Mouse (Mus musculus) ovary, adult 18-20 months (tissue): ENCODE data around the gene Tmcc1.
"Not testable (repeated sequence)": the region's sequence is repeated elsewhere in the genome, so short reads cannot be mapped to it uniquely, and the experiment has no call there.

Experiments used
- DNase-seq: peaks from one replicate; pipeline ENCODE4 v3.0.0; 2022; ENCODE audit warnings: low spot score, mixed read lengths

The Tmcc1 gene

DNA sequence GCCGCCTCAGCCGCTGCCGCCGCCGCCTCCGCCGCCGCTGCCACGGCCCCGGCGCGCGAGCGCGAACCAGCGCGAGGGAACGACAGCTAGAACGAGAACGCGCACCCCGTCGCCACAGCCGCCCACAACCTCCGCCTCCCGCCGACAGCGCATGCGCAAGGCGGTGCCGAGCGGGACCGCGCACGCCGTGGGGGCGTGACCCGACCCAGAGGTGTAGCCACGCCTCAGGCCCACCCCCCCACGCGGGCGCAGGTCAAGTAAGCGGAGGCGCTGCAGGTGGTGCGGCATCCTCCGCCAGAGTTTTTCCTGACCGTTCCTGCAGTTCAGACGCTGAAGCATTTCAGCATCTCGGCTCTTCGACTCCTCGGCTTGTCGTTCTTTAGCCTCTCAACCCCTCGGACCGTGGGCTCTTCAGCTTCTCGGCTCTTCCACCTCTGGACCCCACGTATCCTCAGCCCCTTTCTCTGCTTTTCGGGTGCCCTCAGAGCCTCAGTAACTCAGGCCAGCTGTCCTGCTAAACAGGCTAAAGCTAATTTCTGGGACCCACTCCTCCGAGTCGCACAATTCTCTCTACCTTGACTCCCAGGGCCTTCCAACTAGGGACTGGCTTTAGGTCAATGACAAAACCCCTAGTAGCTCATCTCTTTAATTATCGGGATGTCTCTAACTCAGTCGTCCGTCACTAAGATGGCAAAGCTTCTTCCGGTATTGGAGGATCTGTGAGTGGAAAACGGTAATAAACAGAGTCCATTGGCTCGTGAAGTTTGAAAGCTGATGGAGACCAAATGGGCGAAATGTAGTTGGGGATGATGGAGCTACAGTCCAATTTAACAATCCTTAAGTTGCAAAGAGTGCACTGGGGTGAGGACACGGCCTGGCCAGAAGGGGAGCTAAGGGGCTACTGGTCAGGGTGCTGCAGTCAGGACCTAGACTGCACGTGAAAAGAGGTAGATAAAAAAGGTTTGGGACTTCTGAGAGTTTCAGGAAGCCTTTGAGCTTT is at the start of gene Tmcc1:
TSS of gene Tmcc1 (minus strand) at position 93 of the 1,000 bp plus-strand sequence.
- peak; percentile 96 for DNase-seq

DNA sequence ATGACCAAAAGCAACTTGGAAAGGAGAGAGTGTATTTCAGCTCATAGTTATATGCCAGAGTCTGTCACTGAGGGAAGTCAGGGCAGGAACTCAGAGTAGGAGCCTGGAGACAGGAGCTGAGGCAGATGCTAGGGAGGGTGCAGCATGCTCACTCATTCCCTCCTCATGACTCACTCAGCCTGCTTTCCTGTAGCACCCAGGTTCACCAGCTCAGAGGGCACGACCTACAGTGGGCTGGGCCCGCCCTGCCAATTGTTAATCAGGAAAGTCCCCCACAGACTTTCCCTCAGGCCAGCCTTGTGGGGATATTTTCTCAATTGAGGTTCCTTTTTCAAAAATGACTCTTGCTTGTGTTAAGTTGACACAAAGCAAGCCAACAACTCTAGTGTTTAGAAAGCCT is 47.1 kb upstream of the Tmcc1 start:
- no peak for DNase-seq

DNA sequence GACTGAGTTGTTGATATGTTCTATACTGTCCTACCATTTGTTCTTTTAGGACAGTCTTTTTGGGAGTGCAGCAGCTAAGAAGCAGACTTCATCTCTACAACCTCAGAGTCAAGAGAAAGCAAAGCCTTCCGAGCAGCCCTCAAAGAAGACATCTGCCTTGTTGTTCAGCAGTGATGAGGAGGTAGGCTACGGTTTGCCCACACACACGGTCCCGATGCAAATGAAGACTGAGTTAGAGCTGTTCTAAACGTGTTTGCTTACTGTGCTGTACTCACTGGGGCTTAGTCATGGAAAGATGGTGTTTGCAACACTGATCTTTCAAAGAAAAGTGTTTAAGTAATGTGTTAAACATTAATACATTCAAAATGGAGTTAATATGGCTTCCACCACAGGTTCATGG is 44.8 kb upstream of the Tmcc1 start:
- no peak for DNase-seq

DNA sequence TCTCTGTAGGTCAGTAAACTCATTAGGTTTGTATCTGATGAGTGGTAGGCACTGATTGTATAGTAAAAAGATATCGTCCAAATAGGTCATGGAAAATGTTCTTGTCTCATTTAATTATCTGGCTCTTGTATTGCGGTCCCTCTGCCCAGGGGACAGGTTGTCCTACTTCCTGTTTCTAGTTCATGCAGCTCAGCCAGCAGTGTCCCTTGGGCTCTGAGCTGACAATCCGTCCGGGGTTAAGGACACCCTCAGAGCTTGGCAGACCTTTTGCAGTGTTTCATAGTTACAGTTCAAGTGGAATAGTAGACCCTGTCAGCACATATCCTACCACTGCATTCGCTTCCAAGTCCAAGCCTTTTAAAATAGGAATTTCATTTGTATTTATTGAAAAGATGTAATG is 42.0 kb upstream of the Tmcc1 start:
- no peak for DNase-seq

DNA sequence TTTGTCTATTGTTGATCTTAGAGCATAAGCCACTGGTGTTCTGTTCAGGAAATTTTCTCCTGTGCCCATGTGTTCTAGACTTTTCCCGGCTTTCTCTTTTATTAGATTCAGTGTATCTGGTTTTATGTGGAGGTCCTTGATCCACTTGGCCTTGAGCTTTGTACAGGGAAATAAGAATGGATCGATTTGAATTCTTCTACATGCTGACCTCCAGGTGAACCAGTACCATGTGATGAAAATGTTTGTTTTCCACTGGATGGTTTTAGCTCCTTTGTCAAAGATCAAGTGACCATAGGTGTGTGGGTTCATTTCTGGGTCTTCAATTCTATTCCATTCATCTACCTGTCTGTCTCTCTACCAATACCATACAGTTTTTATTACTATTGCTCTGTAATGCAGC is 41.5 kb upstream of the Tmcc1 start:
- not testable (repeated sequence) for DNase-seq

DNA sequence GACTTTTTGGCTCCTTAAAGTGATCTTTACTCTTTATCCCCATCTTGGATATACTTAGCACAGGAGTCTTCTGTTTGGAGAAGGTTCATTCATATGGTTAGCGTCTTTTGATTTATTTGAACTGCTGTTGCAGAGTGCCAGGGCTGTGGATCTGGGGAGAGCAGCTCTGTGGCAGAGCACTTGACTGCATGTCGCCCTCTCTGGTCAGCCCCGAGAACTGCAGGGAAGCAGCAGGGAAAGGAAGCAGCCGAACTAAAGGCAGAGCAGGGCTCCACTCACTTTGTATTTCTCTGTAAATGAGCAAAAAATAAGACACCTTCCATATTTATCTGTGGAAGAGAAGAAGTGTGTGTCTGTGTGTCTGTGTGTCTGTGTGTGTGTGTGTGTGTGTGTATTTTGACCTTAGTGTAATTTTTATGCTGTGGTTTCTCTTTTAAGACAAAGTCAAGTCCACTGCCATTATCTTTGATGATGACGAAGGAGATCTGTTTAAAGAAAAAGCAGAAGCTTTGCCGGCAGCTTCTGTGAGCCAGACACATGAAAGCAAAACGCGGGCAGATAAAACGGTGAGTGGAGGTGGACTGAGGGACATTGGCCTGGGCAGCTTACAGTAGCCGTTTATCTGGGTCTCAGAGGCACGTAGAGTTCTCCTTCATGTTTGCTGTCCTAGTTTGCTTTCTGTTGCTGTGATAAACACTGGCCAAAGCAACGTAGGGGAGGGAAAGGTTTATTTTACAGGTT is 35.7 kb upstream of the Tmcc1 start:
- DNase-seq, result peak; percentile 36

DNA sequence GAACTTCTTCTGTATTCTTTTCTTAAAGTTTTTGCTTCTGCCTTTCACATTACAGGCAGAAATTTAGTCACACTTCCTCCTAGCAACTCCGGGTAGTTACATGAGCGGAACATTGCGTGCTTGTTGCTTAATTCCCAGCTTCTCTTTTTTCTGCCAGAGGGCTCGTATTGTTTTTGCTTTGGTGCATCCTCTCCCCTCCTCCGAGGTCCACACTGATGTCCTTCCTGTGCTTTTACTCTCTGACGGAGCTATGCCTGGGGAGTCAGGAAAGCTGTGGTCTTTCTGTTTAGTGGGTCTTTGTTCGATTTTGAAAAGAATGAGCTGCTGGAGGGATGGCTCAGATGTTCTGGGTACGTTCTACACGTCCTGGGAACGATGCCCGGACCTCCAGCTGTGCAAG is 34.5 kb upstream of the Tmcc1 start:
- DNase-seq, result no peak

DNA sequence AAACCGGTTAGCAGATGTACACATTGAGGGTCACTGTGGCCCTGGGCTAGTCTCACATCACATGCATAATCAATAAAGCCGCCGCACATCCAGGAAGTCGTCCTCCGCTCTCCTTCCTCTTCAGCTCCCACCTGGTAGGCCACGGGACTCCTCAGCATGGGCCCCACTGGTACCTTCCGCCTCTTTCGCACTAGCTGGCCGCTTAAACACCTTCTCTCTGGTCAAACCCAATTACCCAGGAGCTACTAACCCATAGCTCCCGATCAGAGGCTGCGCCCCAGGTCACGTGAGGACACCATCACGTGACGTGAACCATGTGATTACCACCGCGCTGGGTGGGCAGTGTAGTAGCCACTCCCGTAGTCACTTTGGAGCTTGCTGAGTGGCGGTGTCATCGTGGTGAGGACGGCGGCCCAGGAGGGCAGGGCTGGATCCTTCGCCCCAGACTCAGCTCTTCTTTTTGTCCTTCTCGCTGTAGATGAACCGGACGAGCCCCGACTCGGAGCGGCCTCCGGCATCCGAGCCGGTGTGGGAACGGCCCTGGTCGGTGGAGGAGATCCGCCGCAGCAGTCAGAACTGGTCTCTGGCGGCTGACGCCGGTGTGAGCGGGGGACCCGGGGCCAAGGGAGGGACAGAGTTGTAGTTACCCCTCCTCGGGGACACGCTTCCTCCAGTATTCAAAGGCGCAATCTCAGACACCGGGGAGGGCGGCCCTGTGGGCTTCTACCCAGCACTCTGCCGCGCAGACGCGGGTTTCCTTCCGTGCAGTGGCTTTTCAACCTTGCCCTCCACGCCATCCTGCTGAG is 14.6 kb upstream of the Tmcc1 start, which contains the start of gene Washc2:
TSS of gene Washc2 (plus strand) at position 310 of the 806 bp plus-strand sequence.
- DNase-seq, result peak; percentile 94

DNA sequence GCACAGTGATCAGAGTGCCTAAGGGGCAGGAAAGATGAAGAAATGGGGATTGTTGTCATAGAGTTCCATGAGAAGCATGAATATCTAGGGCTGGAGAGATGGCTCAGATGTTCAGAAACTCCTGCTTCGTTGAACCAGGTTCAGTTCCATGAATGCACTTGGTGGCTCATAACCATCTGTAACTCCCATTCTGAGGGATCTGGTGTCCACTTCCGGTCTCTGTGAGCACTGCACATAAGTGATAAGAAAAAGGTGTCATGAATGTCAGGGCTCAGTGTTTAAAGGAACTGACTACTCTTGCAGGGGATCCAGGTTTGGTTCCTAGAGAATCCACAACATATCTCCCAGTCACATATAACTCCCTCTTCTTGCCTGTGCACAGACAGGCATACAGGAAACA is 6.4 kb upstream of the Tmcc1 start:
- no peak for DNase-seq

DNA sequence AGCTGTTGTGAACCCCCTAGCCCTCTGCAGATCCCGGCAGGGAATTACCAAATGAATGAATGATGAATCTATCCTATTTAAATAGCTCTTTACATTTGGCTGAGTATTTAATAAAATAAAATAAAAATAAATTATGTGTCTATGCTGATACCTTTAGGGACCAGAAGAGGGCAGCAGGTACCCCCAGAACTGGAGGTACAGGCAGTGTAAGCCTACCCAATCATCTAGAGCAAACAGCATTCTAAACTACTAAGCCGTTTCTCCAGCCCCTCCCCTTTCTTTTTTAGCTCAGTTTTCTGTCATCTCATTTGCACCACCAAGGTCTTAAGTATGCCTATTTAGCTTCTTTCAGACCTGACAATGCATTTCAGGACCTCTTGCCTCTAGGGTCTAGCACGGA is 4.9 kb upstream of the Tmcc1 start:
- no peak for DNase-seq

DNA sequence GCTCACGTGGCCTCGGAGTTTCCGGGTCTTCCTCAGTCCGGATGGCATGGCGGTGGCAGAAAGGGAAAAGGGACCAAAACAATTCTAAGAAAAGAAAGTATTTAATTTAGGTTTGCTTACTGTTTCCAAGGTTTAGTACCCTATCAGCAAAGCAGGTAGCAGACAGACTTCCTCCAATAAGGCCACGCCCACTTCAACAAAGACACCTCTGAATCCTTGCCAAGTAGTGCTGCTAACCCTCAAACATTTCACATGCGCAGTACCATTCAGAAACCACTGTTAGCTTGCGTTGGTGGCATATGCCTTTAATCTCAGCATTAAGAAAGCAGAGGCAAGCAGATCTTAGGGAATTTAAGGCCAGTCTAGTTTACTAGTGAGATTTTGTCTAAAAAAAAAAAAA is 2.5 kb upstream of the Tmcc1 start:
- no peak for DNase-seq

DNA sequence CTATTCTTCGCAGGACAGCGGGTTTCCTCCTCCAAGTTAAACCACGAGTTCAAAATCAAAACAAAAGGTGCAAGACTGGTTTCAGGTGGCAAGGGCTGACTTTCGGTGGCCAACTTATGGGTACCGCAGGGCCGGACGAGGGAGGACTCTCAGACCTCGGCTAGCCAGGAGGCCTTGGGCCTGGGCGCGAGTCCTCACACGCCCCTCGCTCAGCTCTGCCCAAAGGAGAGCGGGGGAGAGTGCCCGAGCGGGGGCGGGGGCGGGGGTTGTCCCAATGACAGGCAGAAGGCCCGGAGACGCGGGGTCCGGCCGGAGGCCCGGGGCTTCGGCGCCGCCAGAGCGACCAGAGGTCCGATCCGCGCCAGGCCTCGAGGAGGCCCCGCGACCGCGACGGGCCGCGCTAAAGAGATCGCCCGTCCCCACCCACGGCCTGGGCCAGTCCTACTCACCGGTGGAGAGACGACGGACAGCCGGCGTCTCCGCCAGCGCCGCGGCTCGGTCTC is 426 bp downstream of the Tmcc1 start:
- DNase-seq, result peak; percentile 40

DNA sequence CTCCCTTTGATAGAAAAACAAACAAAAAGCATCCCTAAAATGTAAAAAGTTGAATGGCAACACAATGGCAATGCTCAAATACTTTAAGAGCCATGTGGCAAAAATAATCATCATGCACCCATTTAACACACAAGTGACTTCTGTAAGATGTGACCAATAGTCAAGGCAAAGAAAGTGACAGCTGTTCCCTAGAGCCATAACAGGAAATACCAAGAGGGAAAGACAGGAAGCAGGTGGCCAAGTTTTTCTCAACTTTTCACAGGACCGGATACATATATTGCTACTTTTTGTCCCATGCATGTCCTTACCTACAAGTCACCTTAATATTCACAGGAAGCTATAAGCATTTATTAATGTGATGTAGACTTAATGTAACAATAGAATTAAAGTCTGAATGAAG is 3.9 kb downstream of the Tmcc1 start:
- no peak for DNase-seq

DNA sequence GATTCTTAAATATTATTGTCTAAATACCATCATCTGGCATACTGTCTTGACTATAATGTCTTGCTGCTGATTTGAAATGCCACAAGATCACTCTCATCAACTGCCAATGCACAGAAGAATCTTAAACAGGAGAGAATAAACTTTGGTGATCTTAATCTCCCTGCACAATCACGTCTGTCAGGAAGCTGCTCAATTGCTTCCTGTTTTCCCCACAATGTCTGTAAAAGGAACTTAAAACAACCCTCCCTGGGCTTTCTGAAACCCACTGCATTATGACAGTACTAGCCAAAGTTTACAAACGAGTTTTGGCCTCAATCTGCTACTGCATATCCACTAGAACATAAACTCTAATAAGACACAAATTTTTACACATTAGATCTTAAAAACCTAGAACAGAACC is 6.8 kb downstream of the Tmcc1 start:
- no peak for DNase-seq

DNA sequence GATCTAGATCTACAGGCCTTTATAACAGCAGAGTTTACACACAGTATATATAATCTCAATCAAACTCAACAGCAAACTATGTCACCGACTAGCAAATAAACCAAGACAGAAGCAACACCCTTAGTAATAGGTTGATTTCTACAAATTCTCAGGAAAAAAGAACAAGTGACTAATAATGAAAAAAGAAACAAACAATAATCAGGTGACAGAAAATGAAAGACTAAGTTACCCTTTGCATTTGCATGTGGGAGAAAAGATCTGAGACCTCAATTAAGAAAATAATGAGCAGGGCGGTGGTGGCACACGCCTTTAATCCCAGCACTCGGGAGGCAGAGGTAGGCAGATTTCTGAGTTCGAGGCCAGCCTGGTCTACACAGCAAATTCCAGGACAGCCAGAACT is 9.8 kb downstream of the Tmcc1 start:
- no peak for DNase-seq

DNA sequence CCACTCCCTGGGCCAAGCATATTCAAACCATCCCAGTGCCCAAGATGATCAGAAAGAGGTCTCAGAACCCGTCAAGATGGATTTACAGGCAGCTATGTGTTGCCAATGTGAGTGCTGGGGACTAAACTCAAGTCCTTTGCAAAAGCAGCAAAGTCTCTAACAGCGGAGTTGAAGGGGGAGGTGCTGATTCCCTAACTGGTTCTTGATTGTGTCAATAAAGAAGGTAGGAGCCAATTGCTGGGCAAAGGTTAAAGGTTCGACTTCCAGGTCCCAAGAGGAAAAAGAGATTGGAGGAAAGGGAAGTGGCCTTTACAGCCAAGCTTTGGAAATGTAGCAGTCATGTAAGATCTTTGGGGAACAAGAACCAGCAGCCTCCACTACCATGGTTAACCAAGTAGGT is 12.6 kb downstream of the Tmcc1 start:
- no peak for DNase-seq

DNA sequence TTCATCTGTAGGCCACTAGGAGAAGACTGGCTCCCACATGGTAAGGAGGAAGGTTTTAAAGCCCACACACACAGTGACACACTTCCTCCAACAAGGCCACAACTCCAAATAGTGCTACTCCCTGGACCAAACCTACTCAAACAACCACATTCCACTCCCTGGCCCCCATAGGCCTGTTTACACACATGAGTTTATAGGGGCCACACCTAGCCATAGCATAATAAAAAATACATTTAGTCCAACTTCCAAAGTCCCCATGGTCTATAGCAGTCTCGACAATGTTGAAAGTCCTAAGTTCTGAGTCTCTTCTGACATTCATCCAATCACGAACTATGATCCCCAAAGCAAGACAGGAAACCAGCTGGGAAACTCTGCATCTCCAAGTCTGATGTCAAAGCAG is 14.9 kb downstream of the Tmcc1 start:
- no peak for DNase-seq

DNA sequence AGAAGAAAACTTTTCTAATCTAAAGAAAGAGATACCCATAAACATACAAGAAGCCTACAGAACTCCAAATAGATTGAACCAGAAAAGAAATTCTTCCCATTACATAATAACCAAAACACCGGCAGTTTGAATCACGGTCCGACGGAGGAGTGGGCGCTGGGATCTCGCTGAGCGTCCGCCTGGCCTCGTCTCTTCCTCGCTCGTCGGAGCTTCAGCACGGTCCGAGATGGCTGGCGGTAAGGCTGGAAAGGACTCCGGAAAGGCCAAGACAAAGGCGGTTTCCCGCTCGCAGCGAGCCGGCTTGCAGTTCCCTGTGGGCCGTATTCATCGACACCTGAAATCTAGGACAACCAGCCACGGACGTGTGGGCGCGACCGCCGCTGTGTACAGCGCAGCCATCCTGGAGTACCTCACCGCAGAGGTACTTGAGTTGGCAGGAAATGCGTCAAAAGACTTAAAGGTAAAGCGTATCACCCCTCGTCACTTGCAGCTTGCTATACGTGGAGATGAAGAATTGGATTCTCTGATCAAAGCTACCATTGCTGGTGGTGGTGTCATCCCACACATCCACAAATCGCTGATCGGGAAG is 19.7 kb downstream of the Tmcc1 start:
- DNase-seq, result not testable (repeated sequence)

DNA sequence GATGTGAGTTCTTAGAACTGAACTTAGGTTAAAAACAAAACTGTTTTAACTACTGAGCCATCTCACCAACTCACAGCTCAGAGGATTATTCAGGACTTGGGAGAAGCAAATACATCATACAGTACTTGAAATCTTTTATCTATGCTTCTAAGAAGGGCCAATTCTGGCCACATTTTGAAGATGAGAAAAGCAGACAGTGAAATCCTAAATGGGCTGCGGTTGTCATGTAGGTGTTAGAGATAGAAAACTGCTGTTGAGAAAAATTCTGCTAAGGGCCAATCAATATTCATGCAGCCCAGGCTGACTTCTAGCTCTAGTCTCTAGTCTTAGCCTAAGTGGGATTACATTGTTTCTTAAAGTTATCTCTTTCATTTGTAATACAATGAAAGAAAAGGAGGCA is 26.9 kb downstream of the Tmcc1 start:
- no peak for DNase-seq

DNA sequence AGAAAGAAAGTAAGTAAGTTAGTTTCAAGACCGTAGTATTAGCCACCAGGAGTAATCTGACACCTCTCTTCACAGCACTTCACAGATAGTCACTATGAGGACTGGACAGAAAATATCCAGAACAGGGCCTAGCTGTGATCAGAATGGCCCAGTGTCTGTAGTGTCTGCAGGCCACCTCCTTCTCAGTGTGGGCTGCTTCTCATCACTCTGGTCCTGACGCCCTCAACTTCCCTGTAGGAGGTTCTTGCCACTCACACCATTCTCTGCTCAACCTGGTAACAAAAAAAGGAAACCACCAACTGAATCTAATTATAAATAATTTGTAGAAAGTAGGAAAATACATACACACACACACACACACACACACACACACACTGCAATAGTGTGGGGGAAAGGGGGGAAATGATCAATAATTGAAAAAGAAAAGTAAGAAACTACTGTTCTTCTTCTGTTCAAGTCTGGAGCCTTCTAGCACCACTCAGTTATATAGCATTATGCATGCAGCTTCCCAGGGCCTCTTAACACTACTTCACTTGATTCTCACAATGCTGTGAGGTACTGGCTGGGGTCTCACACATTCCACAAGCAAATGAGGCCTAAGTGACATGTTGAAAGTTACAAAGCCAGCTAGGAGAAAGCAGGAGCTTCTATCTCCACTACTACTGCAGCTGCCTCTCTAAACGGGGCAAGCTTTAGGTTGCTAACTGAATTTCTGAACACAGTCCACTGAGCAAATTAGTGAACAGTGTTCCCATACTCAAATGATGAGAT is 38.2 kb downstream of the Tmcc1 start:
- DNase-seq, result no peak

DNA sequence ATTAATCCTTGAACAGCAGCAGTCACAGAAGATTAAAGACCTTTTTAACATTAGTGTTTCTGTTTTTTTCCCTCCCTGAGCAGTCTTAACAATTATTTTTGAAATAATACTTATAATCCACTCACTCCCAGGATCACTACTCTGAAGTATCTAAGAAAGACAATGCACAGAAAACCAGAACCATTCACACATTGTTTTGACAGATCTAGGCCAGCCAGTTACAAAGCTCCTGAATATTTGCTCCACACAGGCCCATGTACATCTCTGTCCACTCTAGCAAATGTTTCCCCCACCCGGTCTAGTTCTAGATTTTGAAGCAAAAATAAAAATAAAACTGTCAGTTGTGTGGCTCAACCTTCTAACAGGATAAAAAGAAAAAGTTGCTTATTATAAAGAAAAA is 45.9 kb downstream of the Tmcc1 start:
- DNase-seq, result no peak
